Mouse (Mus musculus) neutrophil, adult 5-6 weeks (primary cell): ENCODE results near the gene Stat3. TPM values are rescaled to one million over a fixed set of nuclear protein-coding genes. Genes with fewer than 3 reads are reported as not detected.
A peak's percentile ranks its signal among the peaks of the same experiment; 100 is the strongest.

Experiments
- ATAC-seq: fragments of 151-379, 151-347 bp; 2 replicates; pipeline ENCODE4 v1.8.0; 2017; ENCODE audit warnings: mild to moderate bottlenecking, moderate TSS enrichment; ENCODE audit not compliant: insufficient number of reproducible peaks, poor library complexity, low FRiP score, severe bottlenecking; ENCODE audit errors: extremely low read depth
- total RNA-seq: library from RNA; stranded (forward); fragments of 200-1000 nt; gene quantifications from 2 replicates; pipeline ENCODE4 v1.2.3, GENCODE M21; 2017

Gene Stat3
- total RNA-seq, 1 experiment from 2014 or later: 383 TPM

- ATAC-seq: no peak
Observed at GRCm38 (mm10) chr11:100935373-100936355, 3.7 kb downstream of the Stat3 start.

GRCm38 (mm10) chr11:100931254-100931921, 8.0 kb downstream of the Stat3 start:
- ATAC-seq: peak; percentile 80

- no peak for ATAC-seq
Observed at GRCm38 (mm10) chr11:100930611-100931010, 8.7 kb downstream of the Stat3 start.

GRCm38 (mm10) chr11:100927386-100927785, 12.0 kb downstream of the Stat3 start:
- no peak for ATAC-seq

GRCm38 (mm10) chr11:100924386-100924919, 14.9 kb downstream of the Stat3 start:
- ATAC-seq: no peak

- ATAC-seq: no peak
Observed at GRCm38 (mm10) chr11:100920887-100921624, 18.3 kb downstream of the Stat3 start.

- ATAC-seq: no peak
Observed at GRCm38 (mm10) chr11:100918007-100918406, 21.3 kb downstream of the Stat3 start.

GRCm38 (mm10) chr11:100916432-100916971, 22.8 kb downstream of the Stat3 start:
- 0 out of 2 replicates have a peak, but pooled peaks have one; percentile 21 for ATAC-seq

GRCm38 (mm10) chr11:100915063-100915462, 24.3 kb downstream of the Stat3 start:
- ATAC-seq: no peak

GRCm38 (mm10) chr11:100914415-100914814, 24.9 kb downstream of the Stat3 start:
- ATAC-seq: no peak

- no peak for ATAC-seq
Observed at GRCm38 (mm10) chr11:100912401-100913155, 26.8 kb downstream of the Stat3 start.

- ATAC-seq: no peak
Observed at GRCm38 (mm10) chr11:100908567-100908966, 30.8 kb downstream of the Stat3 start.

- no peak for ATAC-seq
Observed at GRCm38 (mm10) chr11:100908112-100908511, 31.2 kb downstream of the Stat3 start.

- ATAC-seq: no peak
Observed at GRCm38 (mm10) chr11:100906885-100907284, 32.5 kb downstream of the Stat3 start.

GRCm38 (mm10) chr11:100905929-100906328, 33.4 kb downstream of the Stat3 start:
- no peak for ATAC-seq

- 0 out of 2 replicates have a peak, but pooled peaks have one; percentile 23 for ATAC-seq
Observed at GRCm38 (mm10) chr11:100904580-100905351, 34.6 kb downstream of the Stat3 start.

- ATAC-seq: no peak
Observed at GRCm38 (mm10) chr11:100898441-100899199, 40.7 kb downstream of the Stat3 start.
